Mouse (Mus musculus) hindbrain, embryonic 12.5 days (tissue): ENCODE measurements around the gene Tbc1d16. TPM values are rescaled to one million over a fixed set of nuclear protein-coding genes. Genes with fewer than 3 reads are reported as not detected.

Experiments used
- ATAC-seq: fragments of 200-750 bp; cut with Nextera tagmentation; 2 replicates; pipeline ENCODE4 v1.8.0; 2017; ENCODE audit warnings: moderate TSS enrichment; ENCODE audit not compliant: low FRiP score
- H3K27ac ChIP-seq: fragments of 300-500 bp; sonication (generic); 2 replicates; pipeline ENCODE4 v1.5.1; 2016; ENCODE audit warnings: mild to moderate bottlenecking
- H3K27me3 ChIP-seq: fragments of 300-500 bp; sonication (generic); 2 replicates; pipeline ENCODE4 v1.6.1; 2016; ENCODE audit warnings: mild to moderate bottlenecking
- H3K36me3 ChIP-seq: fragments of 300-500 bp; sonication (generic); 2 replicates; pipeline ENCODE4 v1.6.1; 2016; ENCODE audit warnings: mild to moderate bottlenecking
- H3K4me1 ChIP-seq: fragments of 300-500 bp; sonication (generic); 2 replicates; pipeline ENCODE4 v1.6.1; 2016
- H3K4me2 ChIP-seq: fragments of 300-500 bp; sonication (generic); replicated peaks from 2 replicates; pipeline ENCODE4 v1.6.1; 2016; ENCODE audit warnings: mild to moderate bottlenecking
- H3K4me3 ChIP-seq: fragments of 300-500 bp; sonication (generic); 2 replicates; pipeline ENCODE4 v1.5.1; 2016; ENCODE audit warnings: mild to moderate bottlenecking
- H3K9ac ChIP-seq: fragments of 300-500 bp; sonication (generic); 2 replicates; pipeline ENCODE4 v1.6.1; 2016; ENCODE audit warnings: mild to moderate bottlenecking, moderate library complexity
- H3K9me3 ChIP-seq: fragments of 300-500 bp; sonication (generic); replicated peaks from 2 replicates; pipeline ENCODE4 v1.6.1; 2016; ENCODE audit warnings: mild to moderate bottlenecking
- WGBS: fragments of 180-500 bp; shearing (Covaris S2); methylation state at CpG from one replicate; pipeline ENCODE4 v1.1.7; 2016; 5-methylcytosine and 5-hydroxymethylcytosine counted together
- polyA plus RNA-seq: library from polyadenylated mRNA; unstranded; fragments of >200 nt; fragmentation: Nextera tagmentation; extraction: Ambion mirVana; gene quantifications from 2 replicates; pipeline ENCODE4 v1.2.1, GENCODE M21; 2016

The Tbc1d16 gene
- polyA plus RNA-seq, 1 experiment from 2014 or later: 36.7 TPM

DNA sequence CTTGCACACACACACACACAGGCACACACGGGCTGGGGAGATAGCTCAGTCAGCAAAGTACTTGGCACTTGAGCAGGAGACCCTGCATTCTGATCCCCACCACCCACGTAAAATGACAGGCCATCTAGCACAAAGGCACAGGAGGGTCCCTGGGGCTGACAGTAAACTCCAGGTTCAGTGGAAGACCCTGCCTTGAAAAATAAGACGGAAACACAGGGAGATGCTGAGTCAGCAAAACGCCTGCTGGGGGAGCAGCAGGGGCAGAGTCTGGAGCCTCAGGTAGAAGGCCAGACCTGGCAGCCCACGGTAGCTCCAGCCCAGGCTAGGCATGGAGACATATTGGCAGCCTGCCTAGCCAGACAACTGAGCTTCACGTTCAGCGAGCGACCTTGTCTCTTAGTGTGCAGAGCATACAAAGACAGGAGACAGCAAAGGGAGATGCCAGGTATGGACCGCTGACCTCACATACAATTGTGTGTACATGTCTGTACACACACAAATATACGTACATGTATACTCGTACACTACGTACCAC is 46.4 kb downstream of the Tbc1d16 start:
- no peaks in the 10 kb centered on the region for H3K27me3 ChIP-seq
- ATAC-seq: no peak
- H3K9me3 ChIP-seq: no peaks in the 10 kb centered on the region
- H3K9ac ChIP-seq: no peak overlapping the region
- no peaks in the 10 kb centered on the region for H3K36me3 ChIP-seq
- WGBS: 82% methylated on average over 12 of the region's 12 CpGs
- H3K4me2 ChIP-seq: no peak overlapping the region
- peaks cover 62% of the 10 kb centered on the region for H3K4me1 ChIP-seq
- no peak overlapping the region for H3K4me3 ChIP-seq
- H3K27ac ChIP-seq: peak overlapping the region; percentile 19; the same call in 1 of the 2 replicates

DNA sequence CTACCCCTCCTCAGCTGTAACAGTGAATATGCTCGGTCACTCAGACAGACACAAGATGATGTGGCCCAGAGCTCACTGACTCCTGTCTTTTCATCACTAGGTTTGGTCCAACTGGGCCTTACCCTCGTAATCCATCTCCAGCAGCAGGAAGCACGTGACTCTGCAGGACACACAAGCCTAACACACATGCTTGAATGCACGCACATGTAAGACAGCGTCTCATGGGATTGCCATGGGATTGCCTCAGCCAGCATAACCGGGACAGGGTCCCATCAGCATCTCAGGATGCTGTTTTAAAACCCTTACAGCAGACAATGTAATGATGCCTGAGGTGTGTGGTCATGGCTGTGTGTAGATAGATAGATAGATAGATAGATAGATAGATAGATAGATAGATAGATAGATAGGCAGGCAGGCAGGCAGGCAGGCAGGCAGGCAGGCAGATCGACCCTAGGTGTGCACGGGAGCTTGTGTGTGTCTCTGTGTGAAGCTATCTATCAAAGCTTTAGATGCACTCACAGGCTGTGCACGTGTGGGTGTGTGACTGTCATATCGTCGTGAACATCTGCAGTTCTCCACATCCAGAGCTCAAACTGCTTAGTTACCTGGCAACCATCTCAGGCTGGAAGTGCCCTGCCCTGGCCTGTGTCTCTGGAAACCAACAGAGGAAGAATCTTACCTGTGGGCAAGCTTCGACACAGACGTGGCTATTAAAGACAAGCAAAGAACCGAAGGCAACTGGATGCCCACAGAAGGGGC is 47.3 kb downstream of the Tbc1d16 start:
- Histone ChIP-seq H3K27me3 (no peaks in the 10 kb centered on the region), H3K9me3 (no peaks in the 10 kb centered on the region), H3K4me1 (peaks cover 70% of the 10 kb centered on the region), H3K4me2 (no peak overlapping the region), H3K4me3 (no peak overlapping the region), H3K27ac (peak overlapping the region; percentile 19; the same call in 1 of the 2 replicates), H3K36me3 (no peaks in the 10 kb centered on the region), H3K9ac (0 out of 2 replicates have a peak overlapping the region, but pooled peaks have one; percentile 8)
- WGBS: 81% methylated on average over 14 of the region's 14 CpGs
- ATAC-seq: no peak

- H3K4me1 ChIP-seq: peaks cover 66% of the 10 kb centered on the region
- 72% methylated on average over 8 of the region's 8 CpGs for WGBS
- H3K9me3 ChIP-seq: no peaks in the 10 kb centered on the region
Measured at GRCm38 (mm10) chr11:119178317-119178716, 50.0 kb downstream of the Tbc1d16 start.

GRCm38 (mm10) chr11:119176389-119177179 is 51.7 kb downstream of the Tbc1d16 start:
- Histone ChIP-seq H3K4me2 (peak overlapping the region; percentile 31), H3K9ac (peak overlapping the region; percentile 39), H3K36me3 (0 out of 2 replicates have a peak, but pooled peaks cover 10% of the 10 kb centered on the region), H3K27me3 (no peaks in the 10 kb centered on the region), H3K4me1 (peaks cover 63% of the 10 kb centered on the region), H3K9me3 (no peaks in the 10 kb centered on the region), H3K27ac (peak overlapping the region; percentile 82), H3K4me3 (0 out of 2 replicates have a peak overlapping the region, but pooled peaks have one; percentile 3)
- 58% methylated on average over 27 of the region's 27 CpGs for WGBS
- peak; percentile 63 for ATAC-seq

More at GRCm38 (mm10) chr11:119178317-119178716, 50.0 kb downstream of the Tbc1d16 start:
- H3K27ac ChIP-seq: peak overlapping the region; percentile 82; the same call in 1 of the 2 replicates
- H3K36me3 ChIP-seq: 0 out of 2 replicates have a peak, but pooled peaks cover 10% of the 10 kb centered on the region
- H3K27me3 ChIP-seq: no peaks in the 10 kb centered on the region
- ATAC-seq: no peak
- no peak overlapping the region for H3K9ac ChIP-seq
- no peak overlapping the region for H3K4me3 ChIP-seq
- H3K4me2 ChIP-seq: no peak overlapping the region

DNA sequence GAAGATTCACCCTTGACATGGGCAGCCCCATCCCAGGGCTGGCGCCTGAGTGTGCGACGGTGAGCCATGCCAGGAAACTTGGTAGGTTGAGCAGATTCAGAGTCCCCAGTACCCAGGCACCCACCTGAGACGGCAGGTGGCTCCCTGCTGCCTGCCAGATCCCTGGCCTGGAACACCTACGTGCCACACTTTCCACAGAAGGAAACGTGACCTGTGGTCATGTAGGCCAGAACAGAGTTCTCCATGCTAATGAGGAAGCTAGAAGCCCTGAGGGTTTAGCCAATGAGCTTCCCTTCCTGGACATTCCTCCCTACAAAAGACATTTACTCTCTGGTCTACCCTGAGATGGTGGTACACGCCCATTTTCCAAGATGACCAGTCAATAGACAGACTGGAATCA is 56.7 kb downstream of the Tbc1d16 start:
- Histone ChIP-seq H3K27me3 (no peaks in the 10 kb centered on the region), H3K4me1 (peaks cover 22% of the 10 kb centered on the region), H3K9me3 (no peaks in the 10 kb centered on the region), H3K9ac (no peak overlapping the region), H3K4me3 (no peak overlapping the region), H3K4me2 (no peak overlapping the region), H3K27ac (no peak overlapping the region), H3K36me3 (0 out of 2 replicates have a peak, but pooled peaks cover 16% of the 10 kb centered on the region)
- WGBS: 94% methylated on average over 7 of the region's 7 CpGs
- no peak for ATAC-seq

DNA sequence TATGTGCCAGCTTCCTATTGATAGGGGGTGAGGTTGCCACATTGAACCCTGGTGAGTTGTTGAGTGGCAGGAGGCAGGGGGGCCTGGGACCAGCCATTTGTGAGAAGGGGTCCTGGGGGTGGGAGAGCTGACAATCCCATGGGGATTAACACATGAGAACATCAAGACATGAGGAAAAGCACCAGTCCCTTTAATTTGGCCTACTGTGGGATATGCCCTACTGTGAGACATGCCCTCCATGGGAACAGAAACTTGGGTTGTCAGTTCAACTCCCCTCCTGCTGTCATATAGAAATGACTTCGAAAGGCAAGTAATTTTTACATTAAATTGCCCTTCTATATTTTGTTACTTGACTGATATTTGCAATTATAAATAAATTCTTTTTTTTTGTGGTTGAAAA is 59.4 kb downstream of the Tbc1d16 start:
- Histone ChIP-seq H3K4me2 (no peak overlapping the region), H3K27me3 (no peaks in the 10 kb centered on the region), H3K36me3 (0 out of 2 replicates have a peak, but pooled peaks cover 5% of the 10 kb centered on the region), H3K9me3 (no peaks in the 10 kb centered on the region), H3K4me1 (peaks cover 23% of the 10 kb centered on the region), H3K27ac (no peak overlapping the region), H3K9ac (no peak overlapping the region), H3K4me3 (no peak overlapping the region)
- WGBS: 93% methylated on average over 1 of the region's 1 CpGs
- ATAC-seq: no peak

DNA sequence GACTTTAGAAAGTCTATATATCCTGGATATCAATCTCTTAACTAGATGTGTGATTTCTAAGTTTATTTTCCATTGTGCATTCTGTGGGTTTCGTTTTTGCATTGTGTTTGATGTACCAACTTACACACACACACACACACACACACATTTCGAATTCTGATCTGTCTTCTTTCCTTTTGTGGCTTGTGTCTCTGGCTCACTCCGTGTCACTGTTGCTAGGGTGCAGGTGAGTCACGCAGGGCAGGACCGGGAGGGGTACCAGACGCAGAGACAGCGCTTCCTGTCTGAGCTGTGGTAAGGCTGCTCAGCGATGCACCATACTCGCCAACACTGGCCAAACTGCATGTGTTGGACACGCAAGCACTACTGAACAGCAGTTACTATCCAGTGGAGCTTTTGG is 62.3 kb downstream of the Tbc1d16 start:
- H3K27me3 ChIP-seq: no peaks in the 10 kb centered on the region
- 87% methylated on average over 10 of the region's 10 CpGs for WGBS
- no peak overlapping the region for H3K4me3 ChIP-seq
- 0 out of 2 replicates have a peak, but pooled peaks cover 5% of the 10 kb centered on the region for H3K36me3 ChIP-seq
- peaks cover 23% of the 10 kb centered on the region for H3K4me1 ChIP-seq
- no peak overlapping the region for H3K27ac ChIP-seq
- H3K9me3 ChIP-seq: no peaks in the 10 kb centered on the region
- no peak overlapping the region for H3K4me2 ChIP-seq
- ATAC-seq: no peak
- no peak overlapping the region for H3K9ac ChIP-seq

DNA sequence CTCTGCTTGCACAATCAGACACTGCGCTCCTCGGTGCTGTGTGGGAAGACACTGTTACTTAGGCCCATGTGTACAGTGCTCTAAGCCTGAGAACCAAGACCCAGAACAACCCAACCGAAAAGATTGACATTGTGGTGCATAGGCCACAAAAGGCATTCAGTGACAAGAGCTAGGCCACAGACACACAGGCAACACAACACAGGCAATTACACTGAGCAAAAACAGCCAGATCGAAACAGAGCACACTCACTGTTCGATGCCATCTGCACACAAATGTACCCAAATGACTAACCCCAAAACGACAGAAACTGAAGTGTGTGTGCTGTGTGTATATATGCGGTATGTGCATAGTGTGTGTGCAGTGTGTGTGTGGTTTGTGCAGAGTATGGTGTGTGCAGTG is 63.9 kb downstream of the Tbc1d16 start:
- no peak overlapping the region for H3K4me2 ChIP-seq
- no peak overlapping the region for H3K27ac ChIP-seq
- WGBS: 87% methylated on average over 7 of the region's 7 CpGs
- H3K27me3 ChIP-seq: no peaks in the 10 kb centered on the region
- ATAC-seq: no peak
- H3K4me1 ChIP-seq: peaks cover 35% of the 10 kb centered on the region
- no peak overlapping the region for H3K9ac ChIP-seq
- no peaks in the 10 kb centered on the region for H3K9me3 ChIP-seq
- H3K36me3 ChIP-seq: no peaks in the 10 kb centered on the region
- H3K4me3 ChIP-seq: no peak overlapping the region

DNA sequence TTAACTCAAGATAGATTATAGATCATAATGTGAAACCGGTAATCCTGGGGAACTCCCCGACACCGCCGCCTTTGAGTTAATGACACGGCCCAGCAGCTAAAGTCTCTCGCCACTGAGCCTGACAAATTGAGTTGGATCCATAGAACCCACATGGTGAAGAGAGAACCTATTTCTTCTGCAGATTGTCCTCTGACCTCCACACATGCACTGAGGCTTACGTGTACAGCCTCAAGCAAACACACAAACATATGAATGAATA is 64.6 kb downstream of the Tbc1d16 start:
- Histone ChIP-seq H3K27me3 (no peaks in the 10 kb centered on the region), H3K36me3 (no peaks in the 10 kb centered on the region), H3K4me3 (no peak overlapping the region), H3K4me2 (no peak overlapping the region), H3K4me1 (peaks cover 39% of the 10 kb centered on the region), H3K9me3 (no peaks in the 10 kb centered on the region), H3K9ac (no peak overlapping the region), H3K27ac (no peak overlapping the region)
- WGBS: 85% methylated on average over 7 of the region's 7 CpGs
- ATAC-seq: no peak

GRCm38 (mm10) chr11:119162959-119163733 is 65.2 kb downstream of the Tbc1d16 start:
- Histone ChIP-seq H3K36me3 (no peaks in the 10 kb centered on the region), H3K9me3 (no peaks in the 10 kb centered on the region), H3K4me3 (no peak overlapping the region), H3K4me2 (no peak overlapping the region), H3K9ac (no peak overlapping the region), H3K4me1 (peaks cover 44% of the 10 kb centered on the region), H3K27me3 (peaks cover 3% of the 10 kb centered on the region; the same call in 1 of the 2 replicates), H3K27ac (peak overlapping the region; percentile 24; the same call in 1 of the 2 replicates)
- no peak for ATAC-seq
- WGBS: 79% methylated on average over 22 of the region's 22 CpGs

GRCm38 (mm10) chr11:119161665-119162064 is 66.6 kb downstream of the Tbc1d16 start:
- Histone ChIP-seq H3K27me3 (peaks cover 3% of the 10 kb centered on the region; the same call in 1 of the 2 replicates), H3K4me1 (peaks cover 59% of the 10 kb centered on the region)
- 75% methylated on average over 2 of the region's 2 CpGs for WGBS

DNA sequence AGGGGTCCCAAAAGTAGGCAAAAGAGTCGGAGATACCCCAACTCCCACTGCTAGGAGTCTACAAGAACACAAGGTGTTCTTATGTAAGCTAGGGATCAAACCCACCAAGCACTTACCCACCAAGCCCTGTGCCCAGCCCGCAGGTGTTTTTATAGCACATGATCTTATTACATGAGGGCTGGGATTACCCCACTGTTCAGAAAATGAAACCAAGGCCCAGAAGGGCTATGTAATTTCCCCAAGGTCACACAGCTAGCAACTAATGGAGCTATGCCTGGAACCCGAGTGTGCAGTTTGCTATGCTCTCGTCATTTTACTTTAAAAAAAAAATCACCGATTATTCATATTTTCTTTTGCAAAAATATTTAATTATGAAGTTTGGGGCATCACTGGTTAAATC is 68.2 kb downstream of the Tbc1d16 start:
- ATAC-seq: no peak
- Histone ChIP-seq H3K9ac (no peak overlapping the region), H3K27me3 (peaks cover 8% of the 10 kb centered on the region), H3K36me3 (peaks cover 7% of the 10 kb centered on the region), H3K27ac (no peak overlapping the region), H3K9me3 (no peaks in the 10 kb centered on the region), H3K4me3 (no peak overlapping the region), H3K4me1 (peaks cover 65% of the 10 kb centered on the region), H3K4me2 (no peak overlapping the region)
- 88% methylated on average over 5 of the region's 5 CpGs for WGBS

More at GRCm38 (mm10) chr11:119161665-119162064, 66.6 kb downstream of the Tbc1d16 start:
- Histone ChIP-seq H3K4me2 (no peak overlapping the region), H3K27ac (no peak overlapping the region), H3K36me3 (no peaks in the 10 kb centered on the region), H3K4me3 (no peak overlapping the region), H3K9me3 (no peaks in the 10 kb centered on the region), H3K9ac (no peak overlapping the region)
- ATAC-seq: no peak
